Mouse (Mus musculus) urinary bladder, postnatal 14 days (tissue): ENCODE measurements around the gene Obp2a.
"Not testable (repeated sequence)": the region's sequence is repeated elsewhere in the genome, so short reads cannot be mapped to it uniquely, and the experiment has no call there.

ENCODE experiments used
- DNase-seq: peaks from one replicate; pipeline ENCODE4 v3.0.0; 2021; ENCODE audit warnings: low spot score

The Obp2a gene

DNA sequence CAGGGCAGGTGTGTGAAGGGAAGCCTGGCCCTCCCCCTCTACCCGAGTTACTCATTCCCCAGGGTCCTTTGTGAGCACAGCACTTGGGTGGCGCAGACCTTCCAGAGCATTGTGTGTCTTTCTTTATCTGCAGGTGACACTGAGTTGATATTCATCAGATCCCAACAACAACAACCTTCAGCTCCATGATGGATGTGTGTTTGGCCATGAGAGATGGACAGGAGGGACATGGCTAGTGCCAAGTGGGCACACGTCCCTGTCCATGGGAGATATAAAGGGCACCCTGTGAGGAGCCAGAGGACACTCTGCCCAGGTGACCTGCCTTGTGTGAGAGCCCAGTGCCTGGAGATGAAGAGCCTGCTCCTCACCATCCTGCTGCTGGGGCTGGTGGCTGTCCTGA is at the start of gene Obp2a:
Obp2a (plus strand) TSS at position 301 of the 400 bp plus-strand sequence.
- not testable (repeated sequence) for DNase-seq

DNA sequence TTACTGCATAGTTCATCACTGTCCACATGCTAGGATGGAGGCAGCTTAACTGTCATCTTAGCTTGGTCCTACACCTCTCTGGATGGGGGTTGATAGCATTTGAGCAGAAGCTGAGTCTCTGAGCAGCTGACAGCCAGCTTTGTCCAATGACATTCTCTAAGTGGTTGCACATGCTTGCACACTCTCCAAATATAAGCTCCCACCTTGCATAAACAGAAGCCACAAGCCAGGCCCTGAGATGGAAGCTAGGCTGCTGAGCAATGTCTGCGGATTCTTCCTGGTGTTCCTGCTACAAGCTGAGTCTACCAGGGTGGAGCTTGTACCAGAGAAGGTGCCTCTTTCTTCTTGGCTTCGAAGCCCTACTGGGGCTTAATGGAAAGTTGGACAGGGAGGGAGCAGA is 46.9 kb upstream of the Obp2a start, which contains the start of gene Lcn8:
Lcn8 (plus strand) TSS at position 219 of the 400 bp plus-strand sequence.
- no peak for DNase-seq

DNA sequence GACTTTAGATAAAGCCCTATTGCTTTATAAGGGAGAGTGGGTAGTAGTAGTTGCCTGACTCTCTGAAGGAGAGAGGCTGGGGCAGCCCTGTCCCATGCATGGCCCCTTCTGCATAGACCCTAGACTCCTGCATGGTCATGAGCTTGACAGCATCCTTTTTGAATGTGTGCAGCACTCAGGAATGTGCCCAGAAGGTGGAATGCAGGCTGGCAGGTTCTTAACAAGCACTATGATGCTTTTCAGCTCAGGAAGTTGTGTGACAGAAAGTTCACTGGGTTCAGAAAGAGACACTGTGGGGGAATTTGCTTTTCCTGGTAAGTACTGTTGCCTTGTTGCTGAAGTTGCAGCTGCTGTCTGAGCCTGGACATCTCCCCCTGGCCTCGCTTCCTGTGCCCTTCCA is 45.3 kb upstream of the Obp2a start:
- DNase-seq: peak; percentile 23

- peak; percentile 18 for DNase-seq
Observed at GRCm38 (mm10) chr2:25656691-25657090, 43.2 kb upstream of the Obp2a start.

- no peak for DNase-seq
Observed at GRCm38 (mm10) chr2:25657246-25657645, 42.6 kb upstream of the Obp2a start.

GRCm38 (mm10) chr2:25657652-25658051 is 42.2 kb upstream of the Obp2a start, which contains the start of gene Lcn5:
Gene Lcn5 (plus strand): TSS chr2:25657952.
- DNase-seq: no peak

DNA sequence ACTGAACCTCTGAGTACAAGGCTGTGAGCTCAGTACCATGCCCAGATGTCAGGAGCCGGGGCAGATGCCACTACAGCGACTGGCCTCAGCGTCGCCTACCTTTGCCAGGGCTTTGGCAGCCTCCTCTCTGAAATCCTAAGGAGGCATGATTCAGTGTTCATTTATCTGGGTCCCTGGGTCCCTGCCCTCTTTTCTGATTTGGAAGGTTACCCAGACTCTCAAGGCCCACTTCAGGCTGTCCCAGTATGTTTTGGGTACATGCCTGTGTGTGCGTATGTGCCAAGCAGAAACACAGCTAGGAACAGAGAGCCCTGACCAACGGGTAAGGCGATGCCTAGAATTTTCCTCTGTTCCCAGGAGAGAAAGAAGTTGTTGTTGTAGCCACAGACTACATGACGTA is 39.6 kb upstream of the Obp2a start:
- DNase-seq: no peak

GRCm38 (mm10) chr2:25661245-25661970 is 38.4 kb upstream of the Obp2a start:
- DNase-seq: no peak

GRCm38 (mm10) chr2:25663511-25663910 is 36.3 kb upstream of the Obp2a start:
- DNase-seq: peak; percentile 75

GRCm38 (mm10) chr2:25664125-25664524 is 35.7 kb upstream of the Obp2a start:
- DNase-seq: no peak

DNA sequence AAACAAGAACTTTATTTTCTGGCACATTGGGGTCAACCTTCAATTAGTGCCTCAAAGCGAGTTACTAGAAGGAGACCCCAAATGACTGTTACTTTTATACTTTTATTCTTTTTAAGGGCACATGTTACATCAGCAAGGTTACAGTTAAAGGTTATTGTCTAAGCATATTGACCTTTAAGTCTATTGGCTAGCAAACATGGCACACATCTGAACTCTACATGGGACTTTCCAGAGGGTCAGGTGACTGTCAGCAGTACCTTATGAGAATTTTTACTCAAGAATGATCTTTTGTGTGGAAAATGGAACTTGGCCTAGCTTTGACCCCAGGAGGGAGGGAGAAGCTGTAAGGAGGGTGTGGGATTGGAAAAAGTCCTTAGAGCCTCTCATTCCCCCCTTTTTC is 33.3 kb upstream of the Obp2a start:
- DNase-seq: no peak

GRCm38 (mm10) chr2:25676486-25676885 is 23.4 kb upstream of the Obp2a start, which contains the start of gene Lcn6:
Gene Lcn6 (plus strand): TSS chr2:25676786.
- DNase-seq: no peak

DNA sequence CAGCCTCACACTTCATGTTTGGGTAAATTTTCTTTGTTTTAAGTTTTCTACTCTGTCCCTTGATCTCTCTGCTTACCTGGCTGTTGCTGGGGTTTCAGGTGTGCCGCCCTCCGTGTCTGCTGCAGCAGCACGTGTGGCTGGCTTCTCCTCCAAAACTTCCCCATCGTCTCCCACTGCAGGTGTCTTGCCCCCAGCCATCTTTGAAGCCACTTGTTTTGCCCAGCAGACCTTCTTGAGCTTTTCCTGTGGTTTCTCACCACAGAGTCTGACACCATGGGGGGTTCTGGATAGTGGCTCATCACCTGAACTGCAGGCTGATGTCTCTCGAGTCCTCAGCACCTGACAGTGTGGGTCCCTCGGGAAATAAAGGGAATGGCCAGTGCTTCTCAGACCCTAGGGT is 20.3 kb upstream of the Obp2a start:
- DNase-seq: no peak

DNA sequence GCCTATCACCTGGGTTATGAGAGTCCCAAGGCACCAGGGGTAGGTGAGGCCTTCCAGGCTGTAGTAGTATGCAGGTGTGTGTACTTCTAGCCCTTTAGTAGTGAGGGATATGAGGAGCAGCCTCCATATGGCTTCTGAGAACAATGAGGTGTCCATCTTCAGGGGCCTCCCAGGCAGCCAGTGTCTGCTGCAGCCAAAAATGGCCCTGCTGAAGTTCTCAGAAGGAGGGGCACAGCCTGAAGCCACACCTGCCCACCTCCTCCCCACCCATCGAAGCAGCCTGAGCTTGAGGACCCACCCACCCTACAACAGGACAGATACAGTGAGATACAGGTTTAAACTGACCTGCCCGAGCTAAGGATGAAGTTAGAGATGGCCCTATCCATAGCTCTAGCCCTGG is 17.4 kb upstream of the Obp2a start, which contains the start of gene Lcn10:
Lcn10 (plus strand) TSS at position 301 of the 400 bp plus-strand sequence.
- no peak for DNase-seq

DNA sequence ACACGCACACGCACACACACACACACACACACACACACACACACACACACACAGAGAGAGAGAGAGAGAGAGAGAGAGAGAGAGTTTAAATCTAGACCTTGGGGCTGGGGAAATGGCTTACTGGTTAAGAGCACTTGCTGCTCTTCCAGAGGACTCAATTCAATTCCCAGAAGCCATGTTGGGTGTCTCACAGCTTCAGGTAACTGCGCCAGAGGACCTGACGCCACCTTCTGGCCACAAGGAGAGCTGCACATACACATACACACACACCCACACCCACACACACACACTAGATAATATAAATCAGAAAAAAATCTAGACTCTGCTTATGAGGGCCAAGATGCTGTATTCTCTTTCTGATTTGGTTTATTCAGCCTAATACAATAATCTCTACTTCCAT is 12.9 kb upstream of the Obp2a start:
- no peak for DNase-seq

- DNase-seq: peak; percentile 79
Observed at GRCm38 (mm10) chr2:25694605-25695004, 5.2 kb upstream of the Obp2a start.

DNA sequence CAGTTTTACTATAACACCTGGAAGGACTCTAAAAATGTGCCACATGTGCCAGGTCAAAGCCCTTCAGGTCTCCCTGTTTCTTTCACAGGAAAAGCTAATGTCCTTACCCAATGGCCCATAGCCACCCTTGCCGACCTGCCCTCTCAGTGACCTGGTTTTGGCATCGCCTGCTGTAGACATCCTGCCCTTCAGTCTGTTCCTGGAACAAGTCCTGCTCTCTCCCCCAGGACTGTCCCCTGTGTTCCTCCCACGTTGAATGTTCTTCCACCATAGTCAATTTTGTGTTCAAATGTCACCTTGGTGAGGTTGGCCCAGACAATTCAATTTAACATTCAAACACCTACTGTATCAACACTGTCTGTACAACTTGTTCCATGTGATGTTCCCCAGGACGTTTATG is 2.9 kb upstream of the Obp2a start:
- DNase-seq: no peak

DNA sequence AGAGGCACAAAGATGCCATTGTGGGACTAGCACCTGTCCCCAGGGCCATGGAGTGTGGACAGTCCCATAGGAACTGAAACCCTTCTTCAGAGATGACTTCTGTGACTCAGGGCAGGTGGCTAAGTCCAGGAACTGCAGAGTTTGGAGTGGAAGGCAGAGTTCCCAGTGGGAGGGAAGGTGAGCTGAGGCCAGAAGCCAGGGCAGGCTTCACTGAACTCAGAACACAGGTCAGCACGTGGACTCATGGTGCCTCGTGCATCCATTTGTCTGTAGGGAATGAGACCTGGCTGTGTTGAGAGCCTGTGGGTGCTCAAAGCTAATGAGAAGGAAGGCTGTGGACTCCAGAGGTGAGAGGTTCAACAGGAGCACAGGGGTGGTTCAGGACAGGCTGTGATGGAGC is 1.1 kb upstream of the Obp2a start:
- DNase-seq: no peak

DNA sequence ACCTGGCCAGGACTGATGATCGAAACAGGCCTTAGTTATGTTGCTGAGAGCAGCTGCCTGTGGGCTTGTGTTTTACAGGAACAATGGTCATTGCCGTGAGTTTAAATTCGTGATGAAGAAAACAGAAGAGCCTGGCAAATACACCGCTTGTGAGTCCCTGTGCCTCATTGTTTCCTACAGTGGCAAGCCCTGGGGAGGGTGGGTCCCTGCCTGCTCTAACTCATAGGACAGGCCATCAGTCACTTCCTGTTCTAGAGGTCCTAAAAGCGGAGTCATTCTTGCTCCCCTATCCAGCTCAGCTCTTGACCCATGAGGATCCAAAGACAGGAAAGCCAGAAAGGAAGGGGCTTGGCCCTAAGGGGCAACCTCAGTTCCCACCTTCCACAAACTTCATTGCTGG is 1.2 kb downstream of the Obp2a start:
- no peak for DNase-seq

GRCm38 (mm10) chr2:25703706-25704105 is 3.9 kb downstream of the Obp2a start:
- no peak for DNase-seq

- DNase-seq: peak; percentile 83
Observed at GRCm38 (mm10) chr2:25706643-25707481, 7.0 kb downstream of the Obp2a start, which contains the start of gene Bmyc. Gene Bmyc (plus strand): TSS chr2:25706739.

DNA sequence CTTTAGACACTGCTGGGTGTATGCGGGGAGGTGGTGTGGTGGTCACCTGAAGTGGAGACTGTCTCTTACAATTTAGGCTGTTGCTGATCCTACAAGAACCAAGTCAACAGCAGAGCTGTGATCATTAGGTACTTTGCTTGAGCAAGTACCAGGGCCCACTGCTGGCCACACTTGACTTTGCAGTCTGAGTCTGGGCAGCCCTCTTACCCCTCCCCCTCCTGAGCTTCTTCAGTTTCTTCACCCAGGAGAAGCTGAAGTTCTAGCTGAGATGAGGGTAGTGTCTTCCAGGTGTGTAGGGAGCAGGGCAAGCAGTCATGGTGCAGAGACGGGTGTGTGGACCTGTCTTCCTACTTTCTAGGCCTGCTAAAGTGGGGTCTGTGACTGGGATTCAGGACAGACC is 8.3 kb downstream of the Obp2a start:
- peak; percentile 26 for DNase-seq

- not testable (repeated sequence) for DNase-seq
Observed at GRCm38 (mm10) chr2:25709056-25709455, 9.2 kb downstream of the Obp2a start.
